Mouse (Mus musculus) embryonic fibroblast, embryonic 13.5 days (primary cell): ENCODE measurements at regions not wholly inside any gene's neighbourhood (a gene's known extent, or its start where the extent isn't known, plus 50 kb on each side); places are given as distances from the start of the nearest gene placed in this dataset.

Experiments
- CTCF ChIP-seq: IDR thresholded peaks from 2 replicates; pipeline ENCODE4 v1.5.1; 2011; ENCODE audit warnings: mild to moderate bottlenecking, control low read depth, low read length, moderate library complexity, borderline replicate concordance; ENCODE audit not compliant: insufficient read depth
- POLR2A ChIP-seq: IDR thresholded peaks from 2 replicates; pipeline ENCODE4 v1.6.1; 2011; ENCODE audit warnings: low read depth, mild to moderate bottlenecking, control low read depth, low read length, moderate library complexity

- no peak for TF ChIP-seq CTCF
- no peak for TF ChIP-seq POLR2A
Observed at GRCm38 (mm10) chr6:94986346-94986745, 130.7 kb upstream of the Kbtbd8 start.
